Mouse (Mus musculus) G1E (cell line): ENCODE measurements around the gene Nacad. TPM values are rescaled to one million over a fixed set of nuclear protein-coding genes. Genes with fewer than 3 reads are reported as not detected.
"Not testable (repeated sequence)": the region's sequence is repeated elsewhere in the genome, so short reads cannot be mapped to it uniquely, and the experiment has no call there.

Experiments
- ATAC-seq: 2 replicates; pipeline ENCODE4 v1.8.0; 2016; ENCODE audit warnings: mild to moderate bottlenecking; ENCODE audit not compliant: insufficient number of reproducible peaks, poor library complexity, low FRiP score, severe bottlenecking; ENCODE audit errors: extremely low read depth
- DNase-seq: peaks from one replicate; pipeline ENCODE4 v3.0.0; 2012; ENCODE audit warnings: low spot score
- H3K27me3 ChIP-seq: 2 replicates; pipeline ENCODE4 v1.6.1; 2012; ENCODE audit warnings: mild to moderate bottlenecking, low read length, inconsistent platforms; ENCODE audit not compliant: insufficient read depth
- H3K36me3 ChIP-seq: replicated peaks from 2 replicates; pipeline ENCODE3; 2012; ENCODE audit warnings: mild to moderate bottlenecking, inconsistent platforms
- H3K4me1 ChIP-seq: 2 replicates; pipeline ENCODE4 v1.6.1; 2012; ENCODE audit warnings: low read depth, low read length, inconsistent platforms, mixed read lengths; ENCODE audit not compliant: insufficient read depth
- H3K4me3 ChIP-seq: 2 replicates; pipeline ENCODE4 v1.5.1; 2012; ENCODE audit warnings: low read depth, mild to moderate bottlenecking, inconsistent platforms, low read length, moderate library complexity, mixed read lengths
- H3K9me3 ChIP-seq: replicated peaks from 2 replicates; pipeline ENCODE4 v1.6.1; 2012; ENCODE audit warnings: inconsistent platforms
- CTCF ChIP-seq: IDR thresholded peaks from 2 replicates; pipeline ENCODE4 v1.5.1; 2012; ENCODE audit warnings: low read depth, low read length, inconsistent platforms, mixed read lengths
- GATA1 ChIP-seq: IDR thresholded peaks from 2 replicates; pipeline ENCODE4 v1.6.1; 2012; ENCODE audit warnings: borderline replicate concordance, low read length, inconsistent platforms, mixed read lengths
- GATA2 ChIP-seq: IDR thresholded peaks from 2 replicates; pipeline ENCODE4 v1.6.1; 2012; ENCODE audit warnings: low read depth, low read length, inconsistent platforms, borderline replicate concordance
- POLR2AphosphoS5 ChIP-seq: IDR thresholded peaks from 2 replicates; pipeline ENCODE4 v1.6.1; 2012; ENCODE audit warnings: low read depth, low read length, inconsistent platforms; ENCODE audit not compliant: insufficient replicate concordance
- TAL1 ChIP-seq: conservative IDR thresholded peaks from 2 replicates; pipeline ENCODE4 v1.6.1; 2012; ENCODE audit warnings: low read depth, low read length, inconsistent platforms, mixed read lengths
- polyA plus RNA-seq: library from polyadenylated mRNA; stranded (reverse); fragments of >175 nt; gene quantifications from 2 replicates; pipeline ENCODE4 v1.2.3, GENCODE M21; 2012
- total RNA-seq, 2 experiments: library from RNA; stranded (forward) in 1 of 2; stranded (reverse) in 1 of 2; fragments of 200-1000 nt in 1 of 2; fragments of >200 nt in 1 of 2; fragmentation: Nextera tagmentation in 1 of 2; gene quantifications; 2 replicates each; pipeline ENCODE4 v1.2.3; 2014 to 2017

Nacad gene
- total RNA-seq (2014; fragmentation: Nextera tagmentation) (not detected in 2 replicates), total RNA-seq (2017) (under 0.01 and 0.05 TPM in 2 replicates), polyA plus RNA-seq (not detected in 2 replicates)

- TF ChIP-seq POLR2AphosphoS5 (no peak), CTCF (no peak), GATA1 (no peak), GATA2 (no peak), TAL1 (no peak)
- peaks cover 33% of the 10 kb centered on the region for H3K4me1 ChIP-seq
Measured at GRCm38 (mm10) chr11:6605491-6606399, at the start of gene Nacad. TSS of gene Nacad (minus strand) at chr11:6606053.

DNA sequence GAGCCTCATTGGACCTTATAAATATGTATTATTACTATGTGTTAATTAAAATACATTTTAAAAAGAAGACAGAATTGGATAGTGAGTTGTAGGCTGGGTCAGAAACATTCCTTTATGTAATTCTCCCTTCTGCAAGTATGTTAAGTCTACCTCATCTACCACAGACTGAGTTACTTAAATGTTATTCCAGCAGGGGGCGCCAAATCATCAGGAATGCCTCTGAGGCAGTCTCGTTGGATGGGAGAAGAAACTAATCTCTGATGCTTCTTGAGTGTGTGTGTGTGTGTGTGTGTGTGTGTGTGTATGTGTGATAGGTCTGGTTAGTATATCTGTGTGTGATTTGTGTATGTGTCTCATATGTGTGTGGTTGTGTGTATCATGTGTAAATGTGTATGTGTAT lies 49.0 kb upstream of the Nacad start:
- no peaks in the 10 kb centered on the region for H3K36me3 ChIP-seq
- no peaks in the 10 kb centered on the region for H3K9me3 ChIP-seq
- ATAC-seq, result no peak
- H3K4me1 ChIP-seq, result no peaks in the 10 kb centered on the region
- TF ChIP-seq CTCF (peak; percentile 40; the same call in 1 of the 2 replicates), GATA2 (no peak)
- H3K27me3 ChIP-seq, result peaks cover 25% of the 10 kb centered on the region
- DNase-seq, result peak; percentile 47
- H3K4me3 ChIP-seq, result no peak overlapping the region

More at GRCm38 (mm10) chr11:6605491-6606399, at the start of gene Nacad:
- ATAC-seq (no peak; the same call in 1 of the 2 replicates), DNase-seq (no peak)
- Histone ChIP-seq H3K36me3 (peaks cover 27% of the 10 kb centered on the region), H3K4me3 (no peak within 1 kb of the TSS; the same call in 1 of the 2 replicates), H3K27me3 (peaks cover 56% of the 10 kb centered on the region), H3K9me3 (no peaks in the 10 kb centered on the region)

- H3K4me1 ChIP-seq, DNase-seq, H3K4me3 ChIP-seq, ATAC-seq, H3K9me3 ChIP-seq, H3K36me3 ChIP-seq: not testable (repeated sequence)
- peaks cover 22% of the 10 kb centered on the region; the same call in 1 of the 2 replicates for H3K27me3 ChIP-seq
Measured at GRCm38 (mm10) chr11:6652978-6653377, 47.1 kb upstream of the Nacad start.

- DNase-seq (no peak), ATAC-seq (no peak)
- H3K4me1 ChIP-seq, result no peaks in the 10 kb centered on the region
- H3K9me3 ChIP-seq, result no peaks in the 10 kb centered on the region
- TF ChIP-seq GATA2, result no peak
- TF ChIP-seq GATA1, result no peak
- TF ChIP-seq POLR2AphosphoS5, result no peak
- TF ChIP-seq TAL1, result no peak
- TF ChIP-seq CTCF, result no peak
- H3K4me3 ChIP-seq, result no peak overlapping the region
- no peaks in the 10 kb centered on the region for H3K36me3 ChIP-seq
- H3K27me3 ChIP-seq, result peaks cover 16% of the 10 kb centered on the region
Measured at GRCm38 (mm10) chr11:6650519-6650918, 44.7 kb upstream of the Nacad start.

DNA sequence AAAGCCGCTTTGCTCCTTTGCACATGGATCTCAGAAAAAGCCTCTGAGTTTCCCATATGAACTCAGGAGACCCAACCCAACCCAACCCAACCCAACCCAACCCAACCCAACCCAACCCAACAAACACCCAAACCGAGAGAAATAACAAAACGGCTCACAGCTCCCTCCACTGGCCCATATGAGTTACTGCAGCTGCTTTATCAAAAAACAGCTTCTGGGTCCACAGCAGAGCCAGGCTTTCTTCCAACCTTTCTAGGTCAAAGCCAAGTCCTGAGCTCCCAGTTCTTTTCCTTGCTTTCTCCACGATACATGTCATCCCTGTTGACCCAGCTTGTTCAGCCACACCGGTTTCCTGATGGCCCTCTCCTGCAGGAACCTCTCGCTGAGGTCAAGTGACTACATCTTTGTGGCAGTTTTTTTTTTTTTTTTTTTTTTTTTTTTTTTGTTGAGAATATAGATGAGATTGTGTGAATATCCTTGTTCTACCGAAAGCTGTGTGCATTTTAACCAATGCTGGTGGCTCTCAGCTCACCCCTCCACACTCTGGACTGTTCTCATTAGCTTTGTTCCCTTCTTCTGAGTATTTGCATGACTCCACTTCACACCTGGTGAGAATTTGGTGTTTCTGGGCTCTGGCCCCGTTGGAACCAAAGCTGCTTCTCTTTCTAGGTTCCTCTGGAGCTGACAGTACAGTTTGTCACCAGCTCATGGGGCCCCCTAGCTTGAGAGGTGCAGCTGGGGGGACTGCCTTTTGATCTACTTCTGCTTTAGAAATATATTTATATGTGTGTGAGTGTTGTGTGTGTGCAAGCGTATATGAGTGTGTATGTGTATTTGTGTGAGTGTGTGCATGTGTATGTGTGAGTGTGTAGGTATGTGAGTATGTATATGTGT lies 42.2 kb upstream of the Nacad start:
- H3K4me3 ChIP-seq, result no peak overlapping the region
- H3K27me3 ChIP-seq, result peaks cover 23% of the 10 kb centered on the region
- ATAC-seq, result no peak
- no peak for DNase-seq
- TF ChIP-seq TAL1 (no peak), CTCF (0 out of 2 replicates have a peak, but pooled peaks have one; percentile 7), POLR2AphosphoS5 (no peak), GATA1 (no peak), GATA2 (no peak)
- H3K4me1 ChIP-seq, result no peaks in the 10 kb centered on the region
- H3K9me3 ChIP-seq, result no peaks in the 10 kb centered on the region
- H3K36me3 ChIP-seq, result no peaks in the 10 kb centered on the region

- TF ChIP-seq CTCF (no peak), GATA1 (no peak), GATA2 (no peak), POLR2AphosphoS5 (no peak), TAL1 (no peak)
- DNase-seq (no peak), ATAC-seq (no peak)
- no peaks in the 10 kb centered on the region for H3K9me3 ChIP-seq
- no peak overlapping the region for H3K4me3 ChIP-seq
- H3K36me3 ChIP-seq, result no peaks in the 10 kb centered on the region
- no peaks in the 10 kb centered on the region for H3K4me1 ChIP-seq
- H3K27me3 ChIP-seq, result peaks cover 19% of the 10 kb centered on the region
Measured at GRCm38 (mm10) chr11:6644566-6644965, 38.7 kb upstream of the Nacad start.
